In genomic region chr2:130634739-130635411, GRCm38 (mm10) we compare ENCODE assay signal across 9 mouse cellular contexts. TPM values are rescaled to one million over a fixed set of nuclear protein-coding genes. Genes with fewer than 3 reads are reported as not detected.
DNase-seq lines count a peak whose midpoint lies in the region; ATAC-seq lines count a peak whose summit lies in the region.
"Had no signal": no experiment of that assay in that cellular context is flagged by ENCODE, and none has a peak within 500 bp of the region (broad histone marks: within the 10 kb centered on the region; RNA-seq: fewer than 3 reads in every experiment).

No protein-coding gene starts in this region.

- peak; percentile 32 for DNase-seq in kidney, adult 18-20 months
- DNase-seq in kidney, adult 11 months, result no peak
- DNase-seq in cerebellum, adult 11-12 months, result peak; percentile 66
- DNase-seq in lung, postnatal 4 days, result peak; percentile 39 to 53
- DNase-seq in ovary, adult 18-20 months (ENCODE audit: low spot score), result no peak

- H3K27ac ChIP-seq in forebrain, embryonic 15.5 days (replicated peaks), result no peak overlapping the region
- no peak overlapping the region; the same call in 1 of the 2 replicates for H3K27ac ChIP-seq in intestine, embryonic 16.5 days (ENCODE audit: low read length)
- no peak overlapping the region for H3K27ac ChIP-seq in stomach, embryonic 15.5 days

- H3K9me3 ChIP-seq in forebrain, embryonic 15.5 days, result no peaks in the 10 kb centered on the region
- H3K9me3 ChIP-seq in intestine, embryonic 16.5 days (ENCODE audit: control insufficient read depth, low read length), result no peaks in the 10 kb centered on the region
- H3K9me3 ChIP-seq in stomach, embryonic 15.5 days, result no peaks in the 10 kb centered on the region

- H3K4me3 ChIP-seq in forebrain, embryonic 15.5 days, result peak overlapping the region; percentile 23
- H3K4me3 ChIP-seq in intestine, embryonic 16.5 days (ENCODE audit: low read length), result peak overlapping the region; percentile 42
- H3K4me3 ChIP-seq in stomach, embryonic 15.5 days (replicated peaks), result peak overlapping the region; percentile 38

- peak overlapping the region; percentile 20; the same call in 1 of the 2 replicates for H3K9ac ChIP-seq in forebrain, embryonic 15.5 days (replicated peaks)
- peak overlapping the region; percentile 64 for H3K9ac ChIP-seq in intestine, embryonic 16.5 days (ENCODE audit: low read depth, low read length)
- peak overlapping the region; percentile 34 for H3K9ac ChIP-seq in stomach, embryonic 15.5 days

- 6% methylated on average over 37 of the region's 38 CpGs for WGBS in forebrain, embryonic 15.5 days
- 16% methylated on average over 38 of the region's 38 CpGs for WGBS in intestine, embryonic 16.5 days
- WGBS in stomach, embryonic 15.5 days, result 10% methylated on average over 38 of the region's 38 CpGs

- H3K27me3 ChIP-seq in forebrain, embryonic 15.5 days, result peaks cover 36% of the 10 kb centered on the region
- H3K27me3 ChIP-seq in intestine, embryonic 16.5 days (replicated peaks; ENCODE audit: control insufficient read depth, insufficient read depth, low read length), result peaks cover 11% of the 10 kb centered on the region
- H3K27me3 ChIP-seq in stomach, embryonic 15.5 days (replicated peaks), result peaks cover 22% of the 10 kb centered on the region; the same call in 1 of the 2 replicates
- H3K27me3 ChIP-seq: Patski had no signal

- peak; percentile 20; the same call in 1 of the 2 replicates for ATAC-seq in forebrain, embryonic 15.5 days (replicated peaks)
- no peak for ATAC-seq in intestine, embryonic 16.5 days
- no peak for ATAC-seq in stomach, embryonic 15.5 days (ENCODE audit: insufficient read depth, low FRiP score, low read depth)
- ATAC-seq: Patski had no signal

- peak overlapping the region; percentile 42 for H3K4me2 ChIP-seq in forebrain, embryonic 15.5 days (replicated peaks)
- peak overlapping the region; percentile 64 for H3K4me2 ChIP-seq in intestine, embryonic 16.5 days (ENCODE audit: low read depth, low read length)
- peak overlapping the region; percentile 74 for H3K4me2 ChIP-seq in stomach, embryonic 15.5 days

- H3K36me3 ChIP-seq in forebrain, embryonic 15.5 days, result no peaks in the 10 kb centered on the region
- H3K36me3 ChIP-seq in intestine, embryonic 16.5 days (ENCODE audit: control insufficient read depth, insufficient read depth, low read length), result no peaks in the 10 kb centered on the region
- 0 out of 2 replicates have a peak, but pooled peaks cover 3% of the 10 kb centered on the region for H3K36me3 ChIP-seq in stomach, embryonic 15.5 days

- peaks cover 19% of the 10 kb centered on the region for H3K4me1 ChIP-seq in forebrain, embryonic 15.5 days
- H3K4me1 ChIP-seq in intestine, embryonic 16.5 days (ENCODE audit: control insufficient read depth, insufficient read depth, low read length), result peaks cover 24% of the 10 kb centered on the region
- H3K4me1 ChIP-seq in stomach, embryonic 15.5 days, result peaks cover 22% of the 10 kb centered on the region

RNA-seq across cellular contexts. Expression of gene Ubox5, which starts 5.0 kb away (rescaled TPM):
- polyA plus RNA-seq in forebrain, embryonic 15.5 days (2015; fragmentation: Nextera tagmentation; extraction: Ambion mirVana), result 12.7 and 12.9 TPM in 2 replicates
- polyA plus RNA-seq in intestine, embryonic 16.5 days (2015; fragmentation: Nextera tagmentation; extraction: Ambion mirVana), result 11.7 and 12.0 TPM in 2 replicates
- polyA plus RNA-seq in stomach, embryonic 15.5 days (2015; fragmentation: Nextera tagmentation; extraction: Ambion mirVana), result 10.4 and 11.4 TPM in 2 replicates

RNA-seq across cellular contexts. Expression of gene Fastkd5, which starts 5.0 kb away (rescaled TPM):
- polyA plus RNA-seq in forebrain, embryonic 15.5 days (2015; fragmentation: Nextera tagmentation; extraction: Ambion mirVana), result 14.1 and 15.4 TPM in 2 replicates
- 15.5 and 16.2 TPM in 2 replicates for polyA plus RNA-seq in intestine, embryonic 16.5 days (2015; fragmentation: Nextera tagmentation; extraction: Ambion mirVana)
- polyA plus RNA-seq in stomach, embryonic 15.5 days (2015; fragmentation: Nextera tagmentation; extraction: Ambion mirVana), result 13.6 and 15.2 TPM in 2 replicates

RNA-seq across cellular contexts. Expression of gene Lzts3, which starts 7.7 kb away (rescaled TPM):
- polyA plus RNA-seq in forebrain, embryonic 15.5 days (2015; fragmentation: Nextera tagmentation; extraction: Ambion mirVana), result 9.2 and 10.0 TPM in 2 replicates
- polyA plus RNA-seq in intestine, embryonic 16.5 days (2015; fragmentation: Nextera tagmentation; extraction: Ambion mirVana), result 15.0 and 19.0 TPM in 2 replicates
- polyA plus RNA-seq in stomach, embryonic 15.5 days (2015; fragmentation: Nextera tagmentation; extraction: Ambion mirVana), result 9.9 and 11.9 TPM in 2 replicates

RNA-seq across cellular contexts. Expression of gene Ddrgk1, which starts 29.6 kb away (rescaled TPM):
- 57.4 and 63.4 TPM in 2 replicates for polyA plus RNA-seq in forebrain, embryonic 15.5 days (2015; fragmentation: Nextera tagmentation; extraction: Ambion mirVana)
- polyA plus RNA-seq in intestine, embryonic 16.5 days (2015; fragmentation: Nextera tagmentation; extraction: Ambion mirVana), result 87.1 and 88.0 TPM in 2 replicates
- polyA plus RNA-seq in stomach, embryonic 15.5 days (2015; fragmentation: Nextera tagmentation; extraction: Ambion mirVana), result 70.3 and 71.6 TPM in 2 replicates

RNA-seq across cellular contexts. Expression of gene Itpa, which starts 32.5 kb away (rescaled TPM):
- polyA plus RNA-seq in forebrain, embryonic 15.5 days (2015; fragmentation: Nextera tagmentation; extraction: Ambion mirVana), result 133 and 134 TPM in 2 replicates
- polyA plus RNA-seq in intestine, embryonic 16.5 days (2015; fragmentation: Nextera tagmentation; extraction: Ambion mirVana), result 72.2 and 81.0 TPM in 2 replicates
- 76.6 and 89.1 TPM in 2 replicates for polyA plus RNA-seq in stomach, embryonic 15.5 days (2015; fragmentation: Nextera tagmentation; extraction: Ambion mirVana)

Comparison
In these comparisons a context has a peak if more than half of its experiments do, and no peak if none do; other contexts are left out.
1. DNase-seq: peak in kidney, adult 18-20 months (single experiment), cerebellum, adult 11-12 months (single experiment) and lung, postnatal 4 days (2 of 2); none in kidney, adult 11 months (single experiment) and ovary, adult 18-20 months (single experiment).
2. Peak in every context shown above with its lines, with median percentiles within 50 percentile points of each other: H3K4me2 ChIP-seq, H3K4me3 ChIP-seq and H3K9ac ChIP-seq.